Mouse (Mus musculus) heart, embryonic 14.5 days (tissue): ENCODE data around the gene Coq9. TPM values are rescaled to one million over a fixed set of nuclear protein-coding genes. Genes with fewer than 3 reads are reported as not detected.
A peak's percentile ranks its signal among the peaks of the same experiment; 100 is the strongest.
"Not testable (repeated sequence)": the region's sequence is repeated elsewhere in the genome, so short reads cannot be mapped to it uniquely, and the experiment has no call there.

ENCODE experiments used
- ATAC-seq: fragments of 200-750 bp; cut with Nextera tagmentation; 2 replicates; pipeline ENCODE4 v1.8.0; 2017; ENCODE audit warnings: low read depth, moderate TSS enrichment; ENCODE audit not compliant: insufficient number of reproducible peaks, insufficient read depth, low FRiP score
- H3K27ac ChIP-seq, 2 experiments: fragments of 200-500 bp in 1 of 2; fragments of 300-500 bp in 1 of 2; sonication (generic) in 1 of 2; replicated peaks in 1 of 2; 2 replicates each; pipeline ENCODE4 v1.5.1; 2012 to 2014; ENCODE audit warnings: low read depth in 2 of 2, low read length in 2 of 2, control low read depth in 1 of 2, mild to moderate bottlenecking in 1 of 2, mixed read lengths in 1 of 2; ENCODE audit not compliant: control insufficient read depth in 1 of 2, insufficient read depth in 1 of 2
- H3K27me3 ChIP-seq: fragments of 300-500 bp; sonication (generic); 2 replicates; pipeline ENCODE4 v1.6.1; 2014; ENCODE audit warnings: mild to moderate bottlenecking, low read length, control low read depth; ENCODE audit not compliant: control insufficient read depth, insufficient read depth
- H3K36me3 ChIP-seq: fragments of 300-500 bp; sonication (generic); 2 replicates; pipeline ENCODE4 v1.6.1; 2014; ENCODE audit warnings: mild to moderate bottlenecking, control low read depth, low read length, mixed read lengths; ENCODE audit not compliant: control insufficient read depth, insufficient read depth
- H3K4me1 ChIP-seq, 2 experiments: fragments of 200-500 bp in 1 of 2; fragments of 300-500 bp in 1 of 2; sonication (generic) in 1 of 2; 2 replicates each; pipeline ENCODE4 v1.6.1; 2012 to 2014; ENCODE audit warnings: low read length in 2 of 2, control low read depth in 1 of 2, mixed read lengths in 1 of 2; ENCODE audit not compliant: control insufficient read depth in 2 of 2, insufficient read depth in 2 of 2
- H3K4me2 ChIP-seq: fragments of 300-500 bp; sonication (generic); 2 replicates; pipeline ENCODE4 v1.6.1; 2014; ENCODE audit warnings: mild to moderate bottlenecking, low read length
- H3K4me3 ChIP-seq, 2 experiments: fragments of 200-500 bp in 1 of 2; fragments of 300-500 bp in 1 of 2; sonication (generic) in 1 of 2; 2 replicates each; pipeline ENCODE4 v1.5.1; 2012 to 2014; ENCODE audit warnings: low read length in 2 of 2, mild to moderate bottlenecking in 2 of 2, control low read depth in 1 of 2, low read depth in 1 of 2, moderate library complexity in 1 of 2; ENCODE audit not compliant: control insufficient read depth in 1 of 2, insufficient read depth in 1 of 2
- H3K9ac ChIP-seq: fragments of 300-500 bp; sonication (generic); 2 replicates; pipeline ENCODE4 v1.6.1; 2014; ENCODE audit warnings: mild to moderate bottlenecking, low read length
- H3K9me3 ChIP-seq: fragments of 300-500 bp; sonication (generic); 2 replicates; pipeline ENCODE4 v1.6.1; 2016; ENCODE audit warnings: low read length, control low read depth; ENCODE audit not compliant: control insufficient read depth
- WGBS: fragments of 180-500 bp; shearing (Covaris S2); extraction: QIAGEN DNeasy Blood & Tissue Kit; methylation state at CpG from one replicate; pipeline ENCODE4 v1.1.7; 2014; 5-methylcytosine and 5-hydroxymethylcytosine counted together
- polyA plus RNA-seq: library from polyadenylated mRNA; unstranded; fragments of >200 nt; fragmentation: Nextera tagmentation; extraction: Ambion mirVana; gene quantifications from 2 replicates; pipeline ENCODE4 v1.2.1, GENCODE M21; 2014

Gene Coq9
- polyA plus RNA-seq, 1 experiment from 2014 or later = 181 TPM

GRCm38 (mm10) chr8:94822637-94823560 lies 15.2 kb upstream of the Coq9 start:
- no peak for ATAC-seq
- WGBS = 73% methylated on average over 23 of the region's 23 CpGs
- no peak overlapping the region for H3K4me2 ChIP-seq
- no peak overlapping the region for H3K4me3 ChIP-seq
- no peak overlapping the region for H3K9ac ChIP-seq
- H3K4me1 ChIP-seq = no peaks in the 10 kb centered on the region
- H3K36me3 ChIP-seq = peaks cover 75% of the 10 kb centered on the region
- no peaks in the 10 kb centered on the region for H3K9me3 ChIP-seq
- H3K27ac ChIP-seq = no peak overlapping the region
- no peaks in the 10 kb centered on the region for H3K27me3 ChIP-seq

GRCm38 (mm10) chr8:94825170-94825569 lies 13.0 kb upstream of the Coq9 start:
- Histone ChIP-seq H3K4me3 (no peak overlapping the region), H3K9ac (no peak overlapping the region), H3K36me3 (peaks cover 94% of the 10 kb centered on the region), H3K4me2 (no peak overlapping the region), H3K27ac (no peak overlapping the region), H3K27me3 (no peaks in the 10 kb centered on the region), H3K9me3 (no peaks in the 10 kb centered on the region), H3K4me1 (no peaks in the 10 kb centered on the region)
- no peak for ATAC-seq
- WGBS = 86% methylated on average over 6 of the region's 6 CpGs

GRCm38 (mm10) chr8:94826210-94826609 lies 11.9 kb upstream of the Coq9 start:
- no peak for ATAC-seq
- no peaks in the 10 kb centered on the region for H3K4me1 ChIP-seq
- no peak overlapping the region for H3K4me3 ChIP-seq
- no peaks in the 10 kb centered on the region for H3K9me3 ChIP-seq
- no peak overlapping the region for H3K27ac ChIP-seq
- 92% methylated on average over 5 of the region's 5 CpGs for WGBS
- no peak overlapping the region for H3K9ac ChIP-seq
- no peaks in the 10 kb centered on the region for H3K27me3 ChIP-seq
- peaks cover 96% of the 10 kb centered on the region for H3K36me3 ChIP-seq
- no peak overlapping the region for H3K4me2 ChIP-seq

GRCm38 (mm10) chr8:94828284-94828683 lies 9.8 kb upstream of the Coq9 start:
- Histone ChIP-seq H3K9me3 (no peaks in the 10 kb centered on the region), H3K9ac (no peak overlapping the region), H3K36me3 (peaks cover 90% of the 10 kb centered on the region), H3K4me3 (no peak overlapping the region), H3K27ac (no peak overlapping the region), H3K4me2 (no peak overlapping the region), H3K4me1 (no peaks in the 10 kb centered on the region), H3K27me3 (no peaks in the 10 kb centered on the region)
- no peak for ATAC-seq
- WGBS = 86% methylated on average over 6 of the region's 6 CpGs

GRCm38 (mm10) chr8:94833901-94834405 lies 4.2 kb upstream of the Coq9 start:
- WGBS = 78% methylated on average over 7 of the region's 7 CpGs

GRCm38 (mm10) chr8:94835751-94836150 lies 2.4 kb upstream of the Coq9 start:
- 95% methylated on average over 13 of the region's 13 CpGs for WGBS
- not testable (repeated sequence) for ATAC-seq, H3K4me3 ChIP-seq, H3K27ac ChIP-seq, H3K27me3 ChIP-seq, H3K4me2 ChIP-seq, H3K9me3 ChIP-seq, H3K9ac ChIP-seq
- Histone ChIP-seq H3K36me3 (peaks cover 19% of the 10 kb centered on the region), H3K4me1 (peaks cover 5 to 11% of the 10 kb centered on the region in 2 experiments)

More at GRCm38 (mm10) chr8:94833901-94834405, 4.2 kb upstream of the Coq9 start:
- peaks cover 35% of the 10 kb centered on the region for H3K36me3 ChIP-seq
- H3K9ac ChIP-seq, H3K4me3 ChIP-seq, H3K27me3 ChIP-seq, H3K4me2 ChIP-seq, H3K9me3 ChIP-seq, ATAC-seq, H3K4me1 ChIP-seq, H3K27ac ChIP-seq: not testable (repeated sequence)

GRCm38 (mm10) chr8:94836456-94837240 lies 1.5 kb upstream of the Coq9 start:
- WGBS = 59% methylated on average over 11 of the region's 11 CpGs
- Histone ChIP-seq H3K27me3 (no peaks in the 10 kb centered on the region), H3K4me2 (peak overlapping the region; percentile 91), H3K9me3 (no peaks in the 10 kb centered on the region), H3K4me1 (peaks cover 5 to 11% of the 10 kb centered on the region in 2 experiments), H3K36me3 (peaks cover 10% of the 10 kb centered on the region), H3K9ac (peak overlapping the region; percentile 99), H3K4me3 (peak overlapping the region; percentile 32 to 98), H3K27ac (no peak overlapping the region)
- ATAC-seq = no peak
